Mouse (Mus musculus): ENCODE measurements around the gene Rab42. TPM values are rescaled to one million over a fixed set of nuclear protein-coding genes. Genes with fewer than 3 reads are reported as not detected.

The Rab42 gene
- polyA plus RNA-seq, 1 experiment from 2014 or later, result 0.39 TPM

GRCm38 (mm10) chr4:132329115-132329834 lies 26.1 kb upstream of the Rab42 start, which contains the start of gene Trnau1ap:
Trnau1ap (minus strand) TSS chr4:132329538.
- WGBS, result under 1% methylated on average over 52 of the region's 52 CpGs
- peak; percentile 96 for ATAC-seq (ENCODE audit: low FRiP score)
- 0 out of 2 replicates have a peak, but pooled peaks cover 3% of the 10 kb centered on the region for H3K4me1 ChIP-seq (replicated peaks; ENCODE audit: control insufficient read depth, insufficient read depth, low read length)

GRCm38 (mm10) chr4:132328391-132328982 lies 25.3 kb upstream of the Rab42 start:
- H3K4me3 ChIP-seq (ENCODE audit: low read depth, low read length), result peak overlapping the region; percentile 51
- H3K27ac ChIP-seq (ENCODE audit: low read depth, low read length), result peak overlapping the region; percentile 70; the same call in 1 of the 2 replicates
- H3K9ac ChIP-seq (ENCODE audit: low read depth, low read length), result peak overlapping the region; percentile 85
- H3K27me3 ChIP-seq (ENCODE audit: control insufficient read depth, insufficient read depth, low read length), result no peaks in the 10 kb centered on the region
- 0 out of 2 replicates have a peak, but pooled peaks cover 5% of the 10 kb centered on the region for H3K36me3 ChIP-seq (ENCODE audit: control insufficient read depth, insufficient read depth, low read length)
- H3K4me1 ChIP-seq (replicated peaks; ENCODE audit: control insufficient read depth, insufficient read depth, low read length), result 0 out of 2 replicates have a peak, but pooled peaks cover 3% of the 10 kb centered on the region
- no peak for DNase-seq (ENCODE audit: low spot score)
- WGBS, result 45% methylated on average over 14 of the region's 14 CpGs
- H3K4me2 ChIP-seq (replicated peaks; ENCODE audit: low read depth, low read length), result peak overlapping the region; percentile 69
- no peak for ATAC-seq (ENCODE audit: low FRiP score)
- no peaks in the 10 kb centered on the region for H3K9me3 ChIP-seq (ENCODE audit: control insufficient read depth, low read length)

More at GRCm38 (mm10) chr4:132329115-132329834, 26.1 kb upstream of the Rab42 start, which contains the start of gene Trnau1ap:
- H3K27ac ChIP-seq (ENCODE audit: low read depth, low read length), result peak within 1 kb of the TSS; percentile 70
- H3K9me3 ChIP-seq (ENCODE audit: control insufficient read depth, low read length), result no peaks in the 10 kb centered on the region
- DNase-seq (ENCODE audit: low spot score), result peak; percentile 96
- peak within 1 kb of the TSS; percentile 69 for H3K4me2 ChIP-seq (replicated peaks; ENCODE audit: low read depth, low read length)
- peak within 1 kb of the TSS; percentile 85 for H3K9ac ChIP-seq (ENCODE audit: low read depth, low read length)
- H3K27me3 ChIP-seq (ENCODE audit: control insufficient read depth, insufficient read depth, low read length), result no peaks in the 10 kb centered on the region
- H3K4me3 ChIP-seq (ENCODE audit: low read depth, low read length), result peak within 1 kb of the TSS; percentile 51
- H3K36me3 ChIP-seq (ENCODE audit: control insufficient read depth, insufficient read depth, low read length), result 0 out of 2 replicates have a peak, but pooled peaks cover 5% of the 10 kb centered on the region

DNA sequence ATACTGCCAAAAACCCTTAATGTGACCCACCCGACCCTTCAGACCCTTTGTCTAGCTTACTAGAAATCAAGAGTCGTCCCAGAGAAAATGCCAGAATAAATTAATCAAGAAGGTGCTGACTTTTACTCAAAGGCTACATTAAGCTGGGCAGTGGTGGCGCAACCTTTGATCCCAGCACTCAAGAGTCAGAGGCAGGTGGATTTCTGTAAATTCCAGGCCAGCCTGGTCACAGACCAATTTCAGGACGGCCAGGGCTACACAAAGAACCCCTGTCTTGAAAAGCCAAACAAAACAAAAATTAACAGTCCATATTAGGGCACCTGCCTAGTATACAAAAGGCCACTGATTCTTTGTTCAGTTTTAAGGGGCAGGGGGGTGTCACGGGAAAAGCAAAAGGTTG lies 23.3 kb upstream of the Rab42 start:
- Histone ChIP-seq H3K4me1 (replicated peaks; ENCODE audit: control insufficient read depth, insufficient read depth, low read length) (0 out of 2 replicates have a peak, but pooled peaks cover 3% of the 10 kb centered on the region), H3K9me3 (ENCODE audit: control insufficient read depth, low read length) (no peaks in the 10 kb centered on the region), H3K4me3 (ENCODE audit: low read depth, low read length) (no peak overlapping the region), H3K27ac (ENCODE audit: low read depth, low read length) (no peak overlapping the region), H3K36me3 (ENCODE audit: control insufficient read depth, insufficient read depth, low read length) (peaks cover 5% of the 10 kb centered on the region; the same call in 1 of the 2 replicates), H3K4me2 (replicated peaks; ENCODE audit: low read depth, low read length) (no peak overlapping the region), H3K9ac (ENCODE audit: low read depth, low read length) (no peak overlapping the region), H3K27me3 (ENCODE audit: control insufficient read depth, insufficient read depth, low read length) (no peaks in the 10 kb centered on the region)
- ATAC-seq (ENCODE audit: low FRiP score) (no peak), DNase-seq (ENCODE audit: low spot score) (no peak)
- 81% methylated on average over 5 of the region's 5 CpGs for WGBS

DNA sequence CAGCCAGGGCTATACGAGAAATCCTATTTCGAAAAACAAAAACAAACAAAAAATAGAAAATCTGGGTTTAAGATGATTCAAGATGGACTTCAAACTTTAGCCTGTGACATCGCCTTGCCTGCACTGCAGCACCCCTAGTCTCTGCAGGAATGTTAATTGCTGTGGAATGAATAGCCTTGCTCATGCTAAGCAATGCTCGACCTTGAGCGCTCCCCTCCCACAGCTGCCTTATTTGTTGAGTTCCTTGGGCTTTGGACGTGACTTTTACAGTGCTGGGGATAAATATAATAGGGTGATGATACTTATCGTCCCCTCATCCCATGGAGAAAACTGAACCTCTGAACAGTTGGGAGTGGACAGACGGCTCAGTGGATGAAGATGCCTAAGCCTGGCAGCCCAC lies 12.5 kb upstream of the Rab42 start:
- WGBS, result 91% methylated on average over 8 of the region's 8 CpGs
- no peaks in the 10 kb centered on the region for H3K27me3 ChIP-seq (ENCODE audit: control insufficient read depth, insufficient read depth, low read length)
- no peak for DNase-seq (ENCODE audit: low spot score)

GRCm38 (mm10) chr4:132312627-132313026 lies 9.4 kb upstream of the Rab42 start:
- no peak overlapping the region for H3K27ac ChIP-seq (ENCODE audit: low read depth, low read length)
- H3K4me1 ChIP-seq (replicated peaks; ENCODE audit: control insufficient read depth, insufficient read depth, low read length), result peaks cover 3% of the 10 kb centered on the region; the same call in 1 of the 2 replicates
- H3K4me3 ChIP-seq (ENCODE audit: low read depth, low read length), result no peak overlapping the region
- 0 out of 2 replicates have a peak, but pooled peaks cover 8% of the 10 kb centered on the region for H3K36me3 ChIP-seq (ENCODE audit: control insufficient read depth, insufficient read depth, low read length)
- DNase-seq (ENCODE audit: low spot score) (no peak), ATAC-seq (ENCODE audit: low FRiP score) (no peak)
- no peak overlapping the region for H3K9ac ChIP-seq (ENCODE audit: low read depth, low read length)
- H3K9me3 ChIP-seq (ENCODE audit: control insufficient read depth, low read length), result no peaks in the 10 kb centered on the region
- H3K4me2 ChIP-seq (replicated peaks; ENCODE audit: low read depth, low read length), result no peak overlapping the region
- no peaks in the 10 kb centered on the region for H3K27me3 ChIP-seq (ENCODE audit: control insufficient read depth, insufficient read depth, low read length)
- WGBS, result 84% methylated on average over 5 of the region's 5 CpGs

More for the DNA sequence above, 12.5 kb upstream of the Rab42 start:
- H3K9ac ChIP-seq (ENCODE audit: low read depth, low read length), result no peak overlapping the region
- no peaks in the 10 kb centered on the region for H3K9me3 ChIP-seq (ENCODE audit: control insufficient read depth, low read length)
- H3K36me3 ChIP-seq (ENCODE audit: control insufficient read depth, insufficient read depth, low read length), result 0 out of 2 replicates have a peak, but pooled peaks cover 8% of the 10 kb centered on the region
- H3K4me1 ChIP-seq (replicated peaks; ENCODE audit: control insufficient read depth, insufficient read depth, low read length), result no peaks in the 10 kb centered on the region
- no peak overlapping the region for H3K27ac ChIP-seq (ENCODE audit: low read depth, low read length)
- no peak overlapping the region for H3K4me2 ChIP-seq (replicated peaks; ENCODE audit: low read depth, low read length)
- no peak for ATAC-seq (ENCODE audit: low FRiP score)
- H3K4me3 ChIP-seq (ENCODE audit: low read depth, low read length), result no peak overlapping the region

GRCm38 (mm10) chr4:132311801-132312200 lies 8.6 kb upstream of the Rab42 start:
- Histone ChIP-seq H3K27ac (ENCODE audit: low read depth, low read length) (no peak overlapping the region), H3K4me2 (replicated peaks; ENCODE audit: low read depth, low read length) (no peak overlapping the region), H3K9me3 (ENCODE audit: control insufficient read depth, low read length) (no peaks in the 10 kb centered on the region), H3K9ac (ENCODE audit: low read depth, low read length) (no peak overlapping the region), H3K4me1 (replicated peaks; ENCODE audit: control insufficient read depth, insufficient read depth, low read length) (peaks cover 3% of the 10 kb centered on the region; the same call in 1 of the 2 replicates), H3K36me3 (ENCODE audit: control insufficient read depth, insufficient read depth, low read length) (0 out of 2 replicates have a peak, but pooled peaks cover 8% of the 10 kb centered on the region), H3K4me3 (ENCODE audit: low read depth, low read length) (no peak overlapping the region), H3K27me3 (ENCODE audit: control insufficient read depth, insufficient read depth, low read length) (no peaks in the 10 kb centered on the region)
- ATAC-seq (ENCODE audit: low FRiP score) (no peak), DNase-seq (ENCODE audit: low spot score) (no peak)
- WGBS, result 57% methylated on average over 3 of the region's 3 CpGs

DNA sequence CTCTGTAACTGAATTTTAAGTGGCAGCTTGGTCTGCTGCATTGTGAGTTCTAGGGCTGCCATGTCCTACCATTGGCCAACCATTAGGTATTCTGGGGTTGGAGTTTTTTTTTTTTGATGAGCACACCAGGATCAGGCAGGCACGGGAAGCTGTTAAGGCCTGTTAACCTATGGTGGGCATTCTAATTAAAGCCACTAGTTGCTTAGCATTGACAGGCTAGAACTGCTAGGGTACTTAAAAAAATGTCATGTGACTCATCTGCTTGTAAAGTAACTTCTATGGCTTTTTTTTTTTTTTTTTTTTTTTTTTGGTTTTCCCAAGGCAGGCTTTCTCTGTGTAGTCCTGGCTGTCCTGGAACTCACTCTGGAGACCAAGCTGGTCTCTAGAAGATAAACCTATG lies 8.0 kb upstream of the Rab42 start:
- H3K9ac ChIP-seq (ENCODE audit: low read depth, low read length), result no peak overlapping the region
- no peak overlapping the region for H3K4me3 ChIP-seq (ENCODE audit: low read depth, low read length)
- H3K36me3 ChIP-seq (ENCODE audit: control insufficient read depth, insufficient read depth, low read length), result 0 out of 2 replicates have a peak, but pooled peaks cover 4% of the 10 kb centered on the region
- no peak for DNase-seq (ENCODE audit: low spot score)
- no peak for ATAC-seq (ENCODE audit: low FRiP score)
- 39% methylated on average over 1 of the region's 1 CpGs for WGBS
- H3K9me3 ChIP-seq (ENCODE audit: control insufficient read depth, low read length), result no peaks in the 10 kb centered on the region
- H3K27me3 ChIP-seq (ENCODE audit: control insufficient read depth, insufficient read depth, low read length), result no peaks in the 10 kb centered on the region
- no peak overlapping the region for H3K27ac ChIP-seq (ENCODE audit: low read depth, low read length)
- no peak overlapping the region for H3K4me2 ChIP-seq (replicated peaks; ENCODE audit: low read depth, low read length)
- H3K4me1 ChIP-seq (replicated peaks; ENCODE audit: control insufficient read depth, insufficient read depth, low read length), result peaks cover 3% of the 10 kb centered on the region; the same call in 1 of the 2 replicates

DNA sequence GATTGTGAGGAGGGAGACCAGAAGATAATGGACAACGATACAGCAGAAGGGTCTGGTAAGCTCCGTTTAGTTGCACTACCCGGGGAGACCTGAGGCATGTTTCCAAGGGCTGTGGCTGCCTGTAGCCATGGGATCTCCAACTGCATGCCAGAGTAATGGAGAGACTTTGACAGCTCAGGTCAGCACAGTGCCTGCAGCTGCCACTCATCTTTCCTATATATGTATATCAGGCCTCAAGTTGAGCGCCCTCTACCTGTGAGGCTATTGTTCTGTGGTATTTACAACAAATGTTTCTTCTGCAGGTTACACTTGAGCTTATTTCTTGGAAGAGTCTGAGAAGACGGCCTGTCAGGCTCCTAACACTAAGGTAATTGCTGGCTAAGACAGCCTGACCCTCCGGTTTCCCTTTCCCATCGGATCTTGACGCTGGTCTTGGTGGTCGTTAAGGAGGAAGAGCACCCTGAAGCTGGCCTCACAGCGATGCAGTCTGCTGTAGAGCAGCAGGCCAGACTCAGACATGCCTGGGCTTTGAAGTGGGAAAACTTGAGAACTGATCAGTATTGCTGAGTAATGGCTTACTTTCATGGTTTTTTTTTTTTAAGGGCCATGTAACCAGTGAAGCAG lies 6.8 kb upstream of the Rab42 start:
- Histone ChIP-seq H3K4me1 (replicated peaks; ENCODE audit: control insufficient read depth, insufficient read depth, low read length) (peaks cover 3% of the 10 kb centered on the region; the same call in 1 of the 2 replicates), H3K4me2 (replicated peaks; ENCODE audit: low read depth, low read length) (peak overlapping the region; percentile 75), H3K9me3 (ENCODE audit: control insufficient read depth, low read length) (no peaks in the 10 kb centered on the region), H3K27me3 (ENCODE audit: control insufficient read depth, insufficient read depth, low read length) (no peaks in the 10 kb centered on the region), H3K9ac (ENCODE audit: low read depth, low read length) (peak overlapping the region; percentile 84; the same call in 1 of the 2 replicates), H3K4me3 (ENCODE audit: low read depth, low read length) (peak overlapping the region; percentile 77), H3K36me3 (ENCODE audit: control insufficient read depth, insufficient read depth, low read length) (0 out of 2 replicates have a peak, but pooled peaks cover 4% of the 10 kb centered on the region), H3K27ac (ENCODE audit: low read depth, low read length) (no peak overlapping the region)
- no peak for ATAC-seq (ENCODE audit: low FRiP score)
- WGBS, result 35% methylated on average over 10 of the region's 10 CpGs
- DNase-seq (ENCODE audit: low spot score), result peak; percentile 57
